Mouse (Mus musculus) skeletal muscle tissue, adult 2 months (tissue): ENCODE results near the gene Eme2.
"Not testable (repeated sequence)": the region's sequence is repeated elsewhere in the genome, so short reads cannot be mapped to it uniquely, and the experiment has no call there.

Experiments
- DNase-seq: peaks from one replicate; pipeline ENCODE4 v3.0.0-alpha.2; 2012; ENCODE audit warnings: low read depth, low spot score

Gene Eme2

GRCm38 (mm10) chr17:24894995-24895547 lies at the start of gene Eme2, which contains the start of gene Mrps34:
TSS of gene Eme2 (minus strand) at chr17:24895087.
TSS of gene Mrps34 (plus strand) at chr17:24895116.
- DNase-seq = peak; percentile 78

DNA sequence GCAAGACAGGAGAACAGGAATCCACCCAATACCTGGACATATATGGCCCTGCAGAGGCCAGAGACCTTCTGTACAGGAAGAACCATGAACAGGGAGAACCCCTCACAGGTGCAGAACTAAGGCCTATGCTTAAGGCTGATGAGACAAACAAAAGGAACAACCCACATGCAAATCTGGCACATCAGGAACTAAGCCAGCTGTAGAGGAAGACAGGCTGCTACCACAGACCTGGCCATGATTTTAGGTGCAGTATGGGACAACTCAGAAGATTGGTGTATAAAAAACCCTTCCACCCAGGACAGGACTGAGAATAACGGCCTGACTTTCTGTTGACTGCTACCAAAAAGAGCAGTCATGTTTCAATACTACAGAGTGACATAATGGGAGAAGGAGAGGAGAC lies 48.7 kb upstream of the Eme2 start:
- DNase-seq = not testable (repeated sequence)

GRCm38 (mm10) chr17:24943036-24943435 lies 48.1 kb upstream of the Eme2 start:
- DNase-seq = no peak

DNA sequence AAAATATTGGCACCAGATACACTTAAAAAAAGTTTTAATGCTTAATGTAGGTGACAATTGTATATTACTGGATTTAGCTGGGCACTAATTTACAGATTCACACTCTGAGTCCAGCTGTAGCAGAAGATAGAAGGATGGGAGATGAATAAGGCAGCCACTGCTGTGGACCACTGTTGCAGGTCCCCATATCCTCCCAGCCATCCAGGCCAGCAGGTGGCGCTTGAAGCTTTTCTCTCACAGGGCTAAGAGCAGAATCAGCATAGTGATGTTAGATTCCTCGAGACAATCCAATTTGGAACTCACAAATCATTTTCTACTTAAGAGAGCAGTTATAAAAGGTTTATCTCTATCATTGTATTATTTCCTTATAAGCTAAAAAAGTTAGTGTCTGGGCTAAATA lies 47.6 kb upstream of the Eme2 start:
- DNase-seq = not testable (repeated sequence)

- no peak for DNase-seq
These were observed 42.4 kb upstream of the Eme2 start for GRCm38 (mm10) chr17:24937266-24937665.

DNA sequence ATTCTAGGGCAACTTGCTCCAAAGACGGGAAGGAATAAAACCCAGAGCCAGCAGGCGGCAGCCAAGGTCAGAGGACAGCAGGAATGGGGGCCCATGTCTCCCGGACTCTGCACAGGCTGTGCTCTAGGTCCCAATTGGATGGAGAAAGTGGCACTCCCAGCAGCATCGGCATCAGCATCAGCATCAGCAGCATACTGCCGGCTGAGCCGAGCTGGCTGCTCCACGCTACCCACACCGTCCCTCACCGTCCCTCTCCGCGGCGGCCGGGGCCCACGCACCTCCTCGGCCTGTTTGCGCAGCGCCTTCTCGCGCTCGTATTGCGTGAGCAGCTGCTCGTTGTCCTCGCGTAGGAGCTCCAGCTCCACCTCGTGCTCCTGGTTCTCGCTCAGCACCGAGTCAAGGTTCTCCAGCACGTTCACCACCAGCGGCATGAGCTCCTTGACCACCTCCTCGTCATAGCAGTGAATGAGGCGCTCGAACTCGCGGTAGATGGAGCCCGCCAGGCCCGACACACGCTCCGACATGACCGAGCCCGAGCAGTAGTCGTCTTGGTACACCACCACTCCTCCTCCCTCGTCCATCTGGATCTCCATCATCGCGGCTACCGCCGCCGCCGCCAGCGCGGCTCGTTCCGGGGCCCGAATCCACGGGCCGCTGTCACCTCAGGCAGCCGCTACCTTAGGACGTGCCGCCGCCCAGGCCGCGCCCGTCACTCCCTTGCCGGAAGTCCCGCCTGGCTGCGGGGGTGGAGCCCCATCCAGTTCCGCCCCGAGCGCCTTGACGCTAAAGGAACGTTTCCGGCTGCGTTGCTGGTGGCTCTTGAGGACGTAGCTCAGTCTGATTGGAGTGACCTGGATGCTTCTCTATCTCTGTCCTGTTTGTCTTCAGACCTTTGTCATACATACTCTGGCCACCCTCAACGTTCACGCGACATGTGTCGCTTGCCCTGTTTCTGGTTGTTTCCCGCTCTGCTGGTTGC lies 41.7 kb upstream of the Eme2 start, which contains the start of gene Mapk8ip3:
TSS of gene Mapk8ip3 (minus strand) at position 719 of the 979 bp plus-strand sequence.
- peak; percentile 90 for DNase-seq

DNA sequence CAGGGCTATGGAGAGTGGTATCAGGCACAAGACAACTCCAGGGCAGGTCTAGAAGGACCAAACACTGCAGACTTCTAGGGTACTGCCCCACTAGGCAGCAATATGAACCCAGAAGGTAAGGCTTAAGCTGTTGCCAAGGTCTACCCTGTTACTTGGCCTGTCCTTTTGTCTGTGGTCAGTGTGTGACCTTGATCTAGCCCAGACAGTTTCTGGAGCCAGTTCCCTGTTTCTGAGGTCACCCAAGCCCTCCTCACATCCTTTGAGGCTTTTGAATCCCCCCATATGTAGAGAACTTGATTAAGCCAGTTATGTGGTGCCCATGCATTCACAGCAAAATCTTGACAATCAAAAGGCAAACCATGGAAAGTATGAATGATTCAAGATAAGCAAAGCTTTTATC lies 40.8 kb upstream of the Eme2 start:
- no peak for DNase-seq

GRCm38 (mm10) chr17:24934926-24935325 lies 40.0 kb upstream of the Eme2 start:
- DNase-seq = no peak

GRCm38 (mm10) chr17:24933163-24933562 lies 38.3 kb upstream of the Eme2 start:
- no peak for DNase-seq

- DNase-seq = no peak
These were observed 37.5 kb upstream of the Eme2 start for GRCm38 (mm10) chr17:24932431-24932830.

GRCm38 (mm10) chr17:24929506-24929905 lies 34.6 kb upstream of the Eme2 start:
- DNase-seq = no peak

GRCm38 (mm10) chr17:24923246-24923645 lies 28.4 kb upstream of the Eme2 start:
- no peak for DNase-seq

GRCm38 (mm10) chr17:24913984-24914383 lies 19.1 kb upstream of the Eme2 start:
- no peak for DNase-seq

GRCm38 (mm10) chr17:24907591-24907990 lies 12.7 kb upstream of the Eme2 start:
- DNase-seq = no peak

GRCm38 (mm10) chr17:24903767-24904166 lies 8.9 kb upstream of the Eme2 start:
- no peak for DNase-seq

DNA sequence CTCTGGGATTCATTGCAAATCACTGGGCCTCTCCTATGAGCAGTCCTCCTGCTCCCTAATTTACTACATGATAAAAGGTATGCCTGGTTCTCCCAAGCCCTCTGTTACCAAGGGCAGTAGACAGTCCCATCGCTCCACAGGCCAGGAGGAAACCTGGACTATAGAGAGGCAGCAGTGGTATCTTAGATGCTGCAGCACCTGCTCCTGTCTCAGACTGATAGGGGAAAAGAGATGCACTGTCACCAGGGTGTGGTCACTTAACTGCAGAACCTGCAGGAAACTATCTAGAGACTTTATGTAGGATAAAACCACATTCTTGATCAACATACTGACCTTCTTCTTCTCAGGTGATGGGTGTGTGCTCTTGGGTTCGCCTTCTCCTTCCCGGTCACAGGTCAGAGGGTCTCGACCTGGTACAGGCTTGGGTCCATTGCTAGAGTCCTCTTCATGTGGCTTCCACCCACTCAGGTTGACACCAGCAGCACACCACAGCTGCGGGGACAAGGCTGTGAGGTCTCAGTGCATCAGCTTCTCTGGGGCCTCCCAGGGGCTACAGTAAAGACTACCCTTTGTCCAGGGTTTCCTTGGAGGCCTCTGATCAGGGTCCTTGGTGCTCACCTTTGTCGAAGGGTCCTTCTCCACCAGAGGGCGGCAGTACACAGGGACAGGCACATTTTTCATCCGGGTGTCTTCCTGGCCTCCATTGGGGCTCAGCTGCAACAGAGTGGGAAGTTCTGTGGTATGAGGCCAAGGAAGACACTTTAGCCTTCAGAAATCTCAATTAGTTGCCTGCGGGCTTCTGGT lies 8.0 kb upstream of the Eme2 start:
- DNase-seq = no peak

- DNase-seq = no peak
These were observed 7.2 kb upstream of the Eme2 start for GRCm38 (mm10) chr17:24902124-24902523.

- no peak for DNase-seq
These were observed 5.1 kb upstream of the Eme2 start for GRCm38 (mm10) chr17:24900014-24900413.

DNA sequence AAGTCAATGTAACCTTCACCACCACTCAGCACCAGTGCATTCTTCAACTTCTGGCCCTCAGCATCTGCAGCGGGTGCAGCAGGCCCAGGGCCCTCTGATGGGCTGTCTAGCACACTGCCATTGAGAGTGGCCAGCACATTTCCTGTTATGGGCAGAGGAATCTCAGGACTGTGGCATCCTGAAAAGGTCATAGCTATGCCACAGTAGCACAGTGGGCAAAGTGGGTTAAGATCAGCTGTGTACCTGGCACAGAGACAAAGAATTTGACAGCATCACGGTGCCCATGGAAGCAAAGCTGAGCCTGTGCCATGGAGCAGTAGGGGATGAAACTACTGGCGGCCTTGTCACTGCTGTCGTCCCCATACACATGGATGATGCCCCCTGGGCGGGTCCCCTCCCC lies 4.3 kb upstream of the Eme2 start:
- no peak for DNase-seq

GRCm38 (mm10) chr17:24898041-24898854 lies 3.4 kb upstream of the Eme2 start:
- DNase-seq = no peak

GRCm38 (mm10) chr17:24897600-24897999 lies 2.7 kb upstream of the Eme2 start:
- no peak for DNase-seq
